8 mouse cellular contexts compared by ENCODE assay signal in the genomic region with DNA sequence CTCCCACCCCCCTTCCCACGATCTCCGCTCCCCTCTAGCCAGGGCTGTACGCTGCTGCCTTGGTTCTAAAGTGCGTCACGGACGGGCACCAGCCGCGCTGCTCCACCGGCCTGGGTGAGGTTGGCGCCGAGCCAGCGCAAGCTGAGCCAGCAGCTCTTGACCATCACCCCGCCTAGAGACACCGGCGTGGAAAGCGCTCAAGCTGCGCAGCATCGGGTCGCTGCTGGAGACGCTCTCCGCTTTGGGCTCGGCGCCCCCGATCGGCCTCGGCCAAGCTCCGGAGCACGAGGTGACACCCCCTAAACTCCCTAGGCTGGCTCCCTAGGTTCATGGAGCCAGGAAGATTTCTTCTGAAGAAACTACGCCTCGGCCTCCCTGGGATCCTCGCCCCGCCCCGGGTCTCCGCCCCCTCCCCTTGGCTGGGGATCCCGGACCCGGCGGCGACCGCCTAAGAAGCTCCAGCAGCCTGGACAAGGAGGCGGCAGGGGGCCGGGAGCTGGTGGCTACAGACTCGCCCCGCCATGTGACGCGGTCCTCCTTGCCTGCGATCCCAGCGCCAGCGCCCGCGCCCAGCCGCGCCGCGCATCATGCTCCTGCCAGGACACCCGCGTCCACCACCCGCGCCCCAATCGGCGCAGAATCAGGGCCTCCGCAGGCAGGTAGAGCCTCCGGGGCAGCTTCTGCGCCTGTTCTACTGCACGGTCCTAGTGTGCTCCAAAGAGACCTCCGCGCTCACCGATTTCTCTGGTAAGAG. TPM values are rescaled to one million over a fixed set of nuclear protein-coding genes. Genes with fewer than 3 reads are reported as not detected.
DNase-seq lines count a peak whose midpoint lies in the region; ATAC-seq and TF ChIP-seq lines count a peak whose summit lies in the region.

No protein-coding gene starts in this region.

- peak; percentile 49 for DNase-seq in ES-CJ7 (ENCODE audit: low read depth, low spot score)
- DNase-seq in cerebellum, adult 11 months = peak; percentile 84
- peak; percentile 69 for DNase-seq in forebrain, embryonic 14.5 days (ENCODE audit: low spot score)
- peak; percentile 81 to 84 for DNase-seq in heart, postnatal 14 days
- peak; percentile 79 to 88 for DNase-seq in kidney, postnatal 4 days
- peak; percentile 82 for DNase-seq in liver, postnatal 0 days
- DNase-seq in testis, postnatal 10 days (ENCODE audit: low spot score) = peak; percentile 82

- no peaks in the 10 kb centered on the region for H3K36me3 ChIP-seq in forebrain, embryonic 14.5 days (ENCODE audit: control insufficient read depth, insufficient read depth, low read length)
- H3K36me3 ChIP-seq in liver, postnatal 0 days (replicated peaks; ENCODE audit: insufficient read depth, low read length) = no peaks in the 10 kb centered on the region
- no peaks in the 10 kb centered on the region for H3K36me3 ChIP-seq in neural tube, embryonic 14.5 days (ENCODE audit: control insufficient read depth, insufficient read depth, low read length)

- peaks cover 4% of the 10 kb centered on the region for H3K4me1 ChIP-seq in forebrain, embryonic 14.5 days (ENCODE audit: control insufficient read depth, insufficient read depth, low read length)
- peaks cover 24% of the 10 kb centered on the region for H3K4me1 ChIP-seq in liver, postnatal 0 days (ENCODE audit: insufficient read depth)
- H3K4me1 ChIP-seq in neural tube, embryonic 14.5 days (ENCODE audit: control insufficient read depth, insufficient read depth, low read length) = peaks cover 19% of the 10 kb centered on the region; the same call in 1 of the 2 replicates

- peak; percentile 73 for ATAC-seq in forebrain, embryonic 14.5 days
- peak; percentile 72 for ATAC-seq in liver, postnatal 0 days
- peak; percentile 74 for ATAC-seq in neural tube, embryonic 14.5 days (ENCODE audit: low read depth)

- WGBS in forebrain, embryonic 14.5 days = under 1% methylated on average over 61 of the region's 67 CpGs
- WGBS in liver, postnatal 0 days (ENCODE audit: insufficient replicate concordance) = under 1% methylated on average over 58 of the region's 67 CpGs
- under 1% methylated on average over 66 of the region's 67 CpGs for WGBS in neural tube, embryonic 14.5 days

- peak overlapping the region; percentile 99 for H3K4me2 ChIP-seq in forebrain, embryonic 14.5 days (ENCODE audit: low read length)
- H3K4me2 ChIP-seq in liver, postnatal 0 days (ENCODE audit: low read depth, low read length) = peak overlapping the region; percentile 97
- peak overlapping the region; percentile 100 for H3K4me2 ChIP-seq in neural tube, embryonic 14.5 days (ENCODE audit: low read depth, low read length)

- H3K9ac ChIP-seq in forebrain, embryonic 14.5 days (ENCODE audit: low read length) = peak overlapping the region; percentile 66
- H3K9ac ChIP-seq in liver, postnatal 0 days (replicated peaks) = peak overlapping the region; percentile 66
- H3K9ac ChIP-seq in neural tube, embryonic 14.5 days (replicated peaks; ENCODE audit: low read depth, low read length) = peak overlapping the region; percentile 57

- H3K4me3 ChIP-seq in forebrain, embryonic 14.5 days (ENCODE audit: low read depth, low read length) = peak overlapping the region; percentile 53
- peak overlapping the region; percentile 55 for H3K4me3 ChIP-seq in liver, postnatal 0 days (ENCODE audit: low read depth, low read length)
- H3K4me3 ChIP-seq in neural tube, embryonic 14.5 days (ENCODE audit: low read depth, low read length) = peak overlapping the region; percentile 47

- TF ChIP-seq EP300 in liver, postnatal 0 days (IDR thresholded peaks at IDR 0.05; ENCODE audit: low read depth) = no peak

- H3K27me3 ChIP-seq in forebrain, embryonic 14.5 days (replicated peaks; ENCODE audit: control insufficient read depth, insufficient read depth, low read length) = peaks cover 13% of the 10 kb centered on the region; the same call in 1 of the 2 replicates
- peaks cover 46% of the 10 kb centered on the region for H3K27me3 ChIP-seq in liver, postnatal 0 days (ENCODE audit: insufficient read depth, low read length)
- H3K27me3 ChIP-seq in neural tube, embryonic 14.5 days (ENCODE audit: control insufficient read depth, insufficient read depth, low read length) = peaks cover 12% of the 10 kb centered on the region

- no peak for TF ChIP-seq CTCF in liver, postnatal 0 days (IDR thresholded peaks at IDR 0.05; ENCODE audit: low read depth)

- H3K9me3 ChIP-seq in forebrain, embryonic 14.5 days (replicated peaks; ENCODE audit: control insufficient read depth, low read length) = no peaks in the 10 kb centered on the region
- H3K9me3 ChIP-seq in liver, postnatal 0 days (ENCODE audit: low read length) = no peaks in the 10 kb centered on the region
- no peaks in the 10 kb centered on the region for H3K9me3 ChIP-seq in neural tube, embryonic 14.5 days (ENCODE audit: control insufficient read depth, low read length)

- no peak overlapping the region; the same call in 1 of the 2 replicates for H3K27ac ChIP-seq in forebrain, embryonic 14.5 days (ENCODE audit: low read depth, low read length)
- peak overlapping the region; percentile 82 for H3K27ac ChIP-seq in liver, postnatal 0 days (ENCODE audit: low read depth)
- 0 out of 2 replicates have a peak overlapping the region, but pooled peaks have one; percentile 22 for H3K27ac ChIP-seq in neural tube, embryonic 14.5 days (ENCODE audit: low read depth, low read length)

- intact Hi-C loops in heart, postnatal 14 days (cut with DNase I) = no loop called here

RNA-seq across cellular contexts. Expression of gene Eva1c, which starts 4.3 kb away (rescaled TPM):
- 6.1 and 6.4 TPM in 2 replicates for polyA plus RNA-seq in forebrain, embryonic 14.5 days (2014; fragmentation: Nextera tagmentation; extraction: Ambion mirVana)
- 1 to 10 TPM; 2.3 to 2.7 TPM for total RNA-seq in heart, postnatal 14 days (2021)
- polyA plus RNA-seq in liver, postnatal 0 days (2015; fragmentation: Nextera tagmentation; extraction: Ambion mirVana) = 0.67 and 1.1 TPM in 2 replicates
- 2.1 and 2.2 TPM in 2 replicates for polyA plus RNA-seq in neural tube, embryonic 14.5 days (2014; fragmentation: Nextera tagmentation; extraction: Ambion mirVana)

RNA-seq across cellular contexts. Expression of gene Urb1, which starts 20.6 kb away (rescaled TPM):
- polyA plus RNA-seq in forebrain, embryonic 14.5 days (2014; fragmentation: Nextera tagmentation; extraction: Ambion mirVana) = 7.0 and 9.7 TPM in 2 replicates
- total RNA-seq in heart, postnatal 14 days (2021) = 1 to 10 TPM; 5.9 to 8.9 TPM
- 1.3 and 1.6 TPM in 2 replicates for polyA plus RNA-seq in liver, postnatal 0 days (2015; fragmentation: Nextera tagmentation; extraction: Ambion mirVana)
- polyA plus RNA-seq in neural tube, embryonic 14.5 days (2014; fragmentation: Nextera tagmentation; extraction: Ambion mirVana) = 11.5 and 13.4 TPM in 2 replicates
